Mouse (Mus musculus) liver, embryonic 14.5 days (tissue): ENCODE measurements around the gene Dusp1. TPM values are rescaled to one million over a fixed set of nuclear protein-coding genes. Genes with fewer than 3 reads are reported as not detected.

Source experiments
- ATAC-seq: fragments of 200-750 bp; cut with Nextera tagmentation; 2 replicates; pipeline ENCODE4 v1.8.0; 2017; ENCODE audit warnings: moderate number of reproducible peaks, mild to moderate bottlenecking, moderate library complexity; ENCODE audit not compliant: insufficient read depth
- DNase-seq, 3 experiments: peaks; one replicate each; pipeline ENCODE4 v3.0.0-alpha.2; 2012 to 2013; ENCODE audit warnings: low read depth in 3 of 3, low spot score in 3 of 3
- H3K27ac ChIP-seq: fragments of 300-500 bp; sonication (generic); 2 replicates; pipeline ENCODE4 v1.5.1; 2014; ENCODE audit warnings: moderate library complexity, mild to moderate bottlenecking, control low read depth, inconsistent platforms
- H3K27me3 ChIP-seq: fragments of 300-500 bp; sonication (generic); 2 replicates; pipeline ENCODE4 v1.6.1; 2014; ENCODE audit warnings: mild to moderate bottlenecking, low read length, moderate library complexity; ENCODE audit not compliant: control insufficient read depth, insufficient read depth
- H3K36me3 ChIP-seq: fragments of 300-500 bp; sonication (generic); replicated peaks from 2 replicates; pipeline ENCODE4 v1.6.1; 2014; ENCODE audit warnings: low read depth; ENCODE audit not compliant: control insufficient read depth, insufficient read depth
- H3K4me1 ChIP-seq, 2 experiments: fragments of 200-500 bp in 1 of 2; fragments of 300-500 bp in 1 of 2; sonication (generic) in 1 of 2; replicated peaks; 2 replicates each; pipeline ENCODE4 v1.6.1; 2012 to 2014; ENCODE audit warnings: antibody characterized with exemption in 1 of 2, inconsistent platforms in 1 of 2, low read length in 1 of 2; ENCODE audit not compliant: control insufficient read depth in 2 of 2, insufficient read depth in 2 of 2
- H3K4me2 ChIP-seq: fragments of 300-500 bp; sonication (generic); 2 replicates; pipeline ENCODE4 v1.6.1; 2014; ENCODE audit warnings: low read depth, mild to moderate bottlenecking, control low read depth, moderate library complexity
- H3K4me3 ChIP-seq, 2 experiments: fragments of 200-500 bp in 1 of 2; fragments of 300-500 bp in 1 of 2; sonication (generic) in 1 of 2; 2 replicates each; pipeline ENCODE4 v1.5.1; 2012 to 2014; ENCODE audit warnings: low read depth in 2 of 2, low read length in 2 of 2, mild to moderate bottlenecking in 2 of 2, control low read depth in 1 of 2, inconsistent platforms in 1 of 2, moderate library complexity in 1 of 2; ENCODE audit not compliant: insufficient read depth in 1 of 2
- H3K9ac ChIP-seq: fragments of 300-500 bp; sonication (generic); replicated peaks from 2 replicates; pipeline ENCODE4 v1.6.1; 2014; ENCODE audit warnings: mild to moderate bottlenecking, control low read depth, moderate library complexity
- H3K9me3 ChIP-seq: fragments of 300-500 bp; sonication (generic); 2 replicates; pipeline ENCODE4 v1.6.1; 2016; ENCODE audit warnings: low read length, mixed read lengths; ENCODE audit not compliant: control insufficient read depth
- CTCF ChIP-seq: IDR thresholded peaks from 2 replicates; pipeline ENCODE4 v1.5.1; 2016; ENCODE audit warnings: antibody characterized with exemption, low read depth, control low read depth
- EP300 ChIP-seq: IDR thresholded peaks from 2 replicates; pipeline ENCODE4 v1.6.1; 2016; ENCODE audit warnings: antibody characterized with exemption, low read depth
- WGBS: fragments of 180-500 bp; shearing (Covaris S2); extraction: QIAGEN DNeasy Blood & Tissue Kit; methylation state at CpG from one replicate; pipeline ENCODE4 v1.1.7; 2014; ENCODE audit not compliant: insufficient replicate concordance; 5-methylcytosine and 5-hydroxymethylcytosine counted together
- polyA plus RNA-seq, 2 experiments: library from polyadenylated mRNA; depleted of rRNA in 1 of 2; stranded (reverse) in 1 of 2; unstranded in 1 of 2; fragments of >200 nt; fragmentation: Nextera tagmentation in 1 of 2; extraction: Ambion mirVana in 1 of 2; gene quantifications; 2 replicates each; pipeline versions ENCODE4 v1.2.1 to v1.2.3; 2012 to 2014

Dusp1 gene
- polyA plus RNA-seq, 2 experiments: 25.0 to 25.9 TPM

DNA sequence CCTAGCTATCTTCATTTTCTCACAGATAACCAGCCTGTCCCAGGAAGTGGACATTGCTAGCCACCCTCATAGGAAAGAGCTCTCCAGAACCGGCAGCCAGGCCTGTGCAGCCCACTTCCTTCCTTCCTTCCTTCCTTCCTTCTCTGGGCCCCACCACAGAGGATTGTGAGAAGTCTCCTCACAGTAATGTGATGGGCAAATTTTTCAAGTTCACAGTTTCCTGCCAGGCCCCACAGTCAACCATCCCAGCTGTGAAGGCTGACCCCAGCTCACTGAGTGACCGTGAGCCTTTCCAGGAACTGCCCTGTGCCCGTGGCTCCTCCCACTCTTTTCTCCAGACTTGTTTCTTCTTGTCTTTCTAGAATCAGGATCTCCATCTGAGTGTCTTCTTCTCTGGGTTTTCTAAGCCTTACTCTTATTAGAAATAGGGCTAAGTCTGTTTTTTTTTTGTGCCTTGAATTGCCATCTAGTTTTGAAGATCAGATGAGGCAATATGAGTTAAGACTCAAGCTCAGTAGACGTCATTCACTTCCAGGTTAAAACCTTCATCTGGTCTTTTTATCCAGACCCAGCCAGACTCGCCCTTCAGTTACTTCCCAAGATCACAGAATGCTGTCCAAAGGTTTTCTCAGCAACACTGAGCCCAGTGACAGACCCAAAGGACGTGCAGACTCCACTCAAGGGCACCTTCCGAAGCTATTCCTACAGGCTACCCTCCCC lies 33.7 kb upstream of the Dusp1 start:
- 39% methylated on average over 7 of the region's 7 CpGs for WGBS
- ATAC-seq (peak; percentile 31; the same call in 1 of the 2 replicates), DNase-seq (no peak)
- Histone ChIP-seq H3K9ac (no peak overlapping the region), H3K36me3 (no peaks in the 10 kb centered on the region), H3K4me3 (no peak overlapping the region), H3K4me2 (no peak overlapping the region), H3K27ac (no peak overlapping the region), H3K27me3 (no peaks in the 10 kb centered on the region), H3K9me3 (no peaks in the 10 kb centered on the region), H3K4me1 (peaks cover 12 to 28% of the 10 kb centered on the region in 2 experiments)
- TF ChIP-seq EP300: no peak
- no peak for TF ChIP-seq CTCF

DNA sequence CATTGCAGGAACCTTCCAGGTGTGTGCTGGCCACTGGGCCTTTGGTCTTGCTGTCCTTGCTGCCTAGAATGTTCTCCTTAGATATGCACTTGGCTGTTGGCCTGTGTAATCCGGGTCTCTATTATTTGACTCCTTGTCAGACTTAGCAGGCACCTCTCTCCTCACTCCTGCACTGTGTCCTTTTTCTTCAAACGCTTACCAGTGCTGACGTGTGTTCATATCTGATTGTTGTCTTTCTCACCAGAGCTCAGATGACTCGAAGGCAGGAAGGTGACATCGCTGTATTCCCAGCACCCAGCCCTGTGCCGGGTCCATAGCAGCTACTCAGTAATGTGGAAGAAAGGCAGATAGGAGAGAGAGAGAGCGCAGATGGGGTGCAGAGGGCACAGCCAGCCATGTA lies 33.0 kb upstream of the Dusp1 start:
- DNase-seq (no peak), ATAC-seq (0 out of 2 replicates have a peak, but pooled peaks have one; percentile 5)
- no peak overlapping the region for H3K27ac ChIP-seq
- H3K4me3 ChIP-seq: no peak overlapping the region
- WGBS: 32% methylated on average over 7 of the region's 7 CpGs
- no peak for TF ChIP-seq EP300
- no peak for TF ChIP-seq CTCF
- no peaks in the 10 kb centered on the region for H3K9me3 ChIP-seq
- no peak overlapping the region for H3K9ac ChIP-seq
- H3K4me2 ChIP-seq: no peak overlapping the region
- H3K36me3 ChIP-seq: no peaks in the 10 kb centered on the region
- H3K27me3 ChIP-seq: no peaks in the 10 kb centered on the region
- H3K4me1 ChIP-seq: peaks cover 12 to 26% of the 10 kb centered on the region in 2 experiments

DNA sequence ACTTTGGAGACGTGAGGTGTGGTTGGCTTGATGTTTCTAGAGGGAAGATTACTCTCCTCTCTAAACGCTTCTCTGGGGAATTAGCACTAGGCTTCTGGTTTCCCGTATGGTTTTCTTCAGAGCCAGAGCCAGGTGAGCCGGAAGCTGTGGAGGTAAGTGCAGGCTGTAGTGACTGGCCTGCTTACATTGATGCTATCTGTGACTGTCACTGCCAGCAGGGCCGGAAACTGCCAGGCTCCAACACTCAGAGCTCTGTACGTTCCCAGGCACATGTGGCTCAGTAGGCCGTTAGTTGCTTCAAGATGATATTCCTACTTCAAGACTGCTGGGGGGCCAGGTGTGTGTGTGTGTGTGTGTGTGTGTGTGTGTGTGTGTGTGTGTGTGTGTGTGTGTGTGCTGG lies 32.2 kb upstream of the Dusp1 start:
- peaks cover 12 to 26% of the 10 kb centered on the region in 2 experiments for H3K4me1 ChIP-seq
- H3K9ac ChIP-seq: no peak overlapping the region
- ATAC-seq (no peak), DNase-seq (no peak)
- H3K36me3 ChIP-seq: no peaks in the 10 kb centered on the region
- WGBS: 61% methylated on average over 7 of the region's 7 CpGs
- H3K27me3 ChIP-seq: no peaks in the 10 kb centered on the region
- TF ChIP-seq CTCF: no peak
- TF ChIP-seq EP300: no peak
- H3K4me3 ChIP-seq: no peak overlapping the region
- no peak overlapping the region for H3K27ac ChIP-seq
- H3K9me3 ChIP-seq: no peaks in the 10 kb centered on the region
- no peak overlapping the region for H3K4me2 ChIP-seq

DNA sequence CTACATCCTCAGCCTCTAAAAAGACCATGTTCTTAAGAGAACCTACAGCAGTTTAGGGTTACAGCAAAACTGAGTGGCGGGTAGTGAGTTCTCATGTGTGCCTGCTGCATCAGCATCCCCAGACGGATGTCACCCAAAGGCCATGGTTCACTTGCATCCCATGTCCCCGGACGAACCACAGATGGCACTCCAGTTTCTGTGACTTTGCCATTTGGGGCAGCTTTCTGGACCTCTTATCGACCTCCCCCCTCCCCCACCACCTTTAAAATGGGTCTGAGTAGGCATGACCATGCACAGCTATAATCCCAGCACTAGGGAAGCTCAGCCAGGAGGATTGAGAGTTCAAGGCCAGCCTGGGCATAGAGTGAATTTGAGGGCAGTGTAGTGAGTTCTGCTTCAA lies 31.3 kb upstream of the Dusp1 start:
- Histone ChIP-seq H3K4me3 (no peak overlapping the region), H3K4me1 (peaks cover 12 to 26% of the 10 kb centered on the region in 2 experiments), H3K9me3 (no peaks in the 10 kb centered on the region), H3K27me3 (no peaks in the 10 kb centered on the region), H3K4me2 (no peak overlapping the region), H3K36me3 (no peaks in the 10 kb centered on the region), H3K9ac (no peak overlapping the region), H3K27ac (no peak overlapping the region)
- no peak for TF ChIP-seq CTCF
- no peak for TF ChIP-seq EP300
- 69% methylated on average over 5 of the region's 5 CpGs for WGBS
- no peak for DNase-seq
- ATAC-seq: no peak

DNA sequence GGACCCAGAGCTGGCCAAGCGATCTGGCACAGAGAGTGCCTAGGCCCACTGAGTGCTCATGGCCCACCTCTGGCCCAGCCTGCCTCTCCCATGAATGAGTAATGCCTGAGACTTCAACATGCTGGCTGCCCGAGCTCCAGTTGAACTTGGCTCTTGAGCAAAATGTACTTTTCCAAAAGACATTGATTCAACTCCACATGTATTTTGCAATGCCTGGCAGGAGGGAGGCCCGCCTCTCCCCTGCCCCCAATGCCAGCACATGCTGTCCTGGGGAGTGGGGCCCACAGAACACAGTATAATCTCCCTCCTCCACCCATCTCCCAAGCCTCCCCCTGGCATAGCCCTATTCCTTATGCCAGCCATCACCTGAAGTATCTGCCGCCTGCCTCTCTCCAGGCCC lies 30.6 kb upstream of the Dusp1 start:
- DNase-seq: no peak
- Histone ChIP-seq H3K27ac (no peak overlapping the region), H3K4me2 (no peak overlapping the region), H3K27me3 (no peaks in the 10 kb centered on the region), H3K36me3 (no peaks in the 10 kb centered on the region; the same call in 1 of the 2 replicates), H3K9me3 (no peaks in the 10 kb centered on the region), H3K4me1 (peaks cover 12 to 26% of the 10 kb centered on the region in 2 experiments), H3K4me3 (no peak overlapping the region), H3K9ac (no peak overlapping the region)
- 65% methylated on average over 4 of the region's 4 CpGs for WGBS
- no peak for ATAC-seq
- TF ChIP-seq EP300 (no peak), CTCF (no peak)
